Mouse (Mus musculus) activated CD4-positive, CD25-positive, alpha-beta regulatory T cell, adult 4 months (primary cell): ENCODE results near the gene Dph2. TPM values are rescaled to one million over a fixed set of nuclear protein-coding genes. Genes with fewer than 3 reads are reported as not detected.

Source experiments
- ATAC-seq: one replicate; pipeline ENCODE4 v1.8.0; 2017
- polyA plus RNA-seq, 2 experiments: library from polyadenylated mRNA; unstranded; fragments of 100-300 nt; shearing (Covaris generic); gene quantifications; one replicate each; pipeline ENCODE4 v1.2.1; 2017

Gene Dph2
- polyA plus RNA-seq, 2 experiments from 2014 or later, result 21.1 to 25.4 TPM

GRCm38 (mm10) chr4:117870437-117870836 lies 21.4 kb downstream of the Dph2 start:
- no peak for ATAC-seq

GRCm38 (mm10) chr4:117869317-117869716 lies 22.5 kb downstream of the Dph2 start:
- no peak for ATAC-seq

GRCm38 (mm10) chr4:117867823-117868222 lies 24.0 kb downstream of the Dph2 start:
- no peak for ATAC-seq

- no peak for ATAC-seq
Measured at GRCm38 (mm10) chr4:117867000-117867399, 24.8 kb downstream of the Dph2 start.

GRCm38 (mm10) chr4:117866083-117866482 lies 25.7 kb downstream of the Dph2 start:
- ATAC-seq, result no peak

GRCm38 (mm10) chr4:117862823-117863222 lies 29.0 kb downstream of the Dph2 start:
- ATAC-seq, result no peak

- no peak for ATAC-seq
Measured at GRCm38 (mm10) chr4:117860570-117860969, 31.3 kb downstream of the Dph2 start.

GRCm38 (mm10) chr4:117858794-117859193 lies 33.0 kb downstream of the Dph2 start:
- no peak for ATAC-seq

GRCm38 (mm10) chr4:117855146-117855545 lies 36.7 kb downstream of the Dph2 start:
- no peak for ATAC-seq

- no peak for ATAC-seq
Measured at GRCm38 (mm10) chr4:117852152-117852868, 39.5 kb downstream of the Dph2 start.

GRCm38 (mm10) chr4:117850871-117851270 lies 41.0 kb downstream of the Dph2 start:
- no peak for ATAC-seq

GRCm38 (mm10) chr4:117850176-117850575 lies 41.7 kb downstream of the Dph2 start:
- ATAC-seq, result no peak

GRCm38 (mm10) chr4:117849506-117849905 lies 42.3 kb downstream of the Dph2 start:
- no peak for ATAC-seq

- no peak for ATAC-seq
Measured at GRCm38 (mm10) chr4:117849063-117849462, 42.8 kb downstream of the Dph2 start.

GRCm38 (mm10) chr4:117847011-117847410 lies 44.8 kb downstream of the Dph2 start:
- no peak for ATAC-seq

- no peak for ATAC-seq
Measured at GRCm38 (mm10) chr4:117846261-117846660, 45.6 kb downstream of the Dph2 start.

- ATAC-seq, result no peak
Measured at GRCm38 (mm10) chr4:117845316-117845715, 46.5 kb downstream of the Dph2 start.

- ATAC-seq, result no peak
Measured at GRCm38 (mm10) chr4:117844467-117844866, 47.4 kb downstream of the Dph2 start.

- ATAC-seq, result no peak
Measured at GRCm38 (mm10) chr4:117843101-117843500, 48.7 kb downstream of the Dph2 start.

GRCm38 (mm10) chr4:117841566-117841965 lies 50.3 kb downstream of the Dph2 start:
- no peak for ATAC-seq

GRCm38 (mm10) chr4:117840821-117841220 lies 51.0 kb downstream of the Dph2 start:
- ATAC-seq, result no peak

GRCm38 (mm10) chr4:117839366-117839765 lies 52.5 kb downstream of the Dph2 start:
- no peak for ATAC-seq
